Mouse (Mus musculus) CH12.LX (cell line): ENCODE measurements around the gene Gm45208. TPM values are rescaled to one million over a fixed set of nuclear protein-coding genes. Genes with fewer than 3 reads are reported as not detected.

Experiments
- DNase-seq: peaks from one replicate; pipeline ENCODE4 v3.0.0-alpha.2; 2013; ENCODE audit errors: extremely low read depth
- H3K27ac ChIP-seq: 2 replicates; pipeline ENCODE4 v1.5.1; 2012; ENCODE audit warnings: low read depth, mild to moderate bottlenecking, control low read depth, moderate library complexity; ENCODE audit not compliant: insufficient read depth
- H3K27me3 ChIP-seq: replicated peaks from 2 replicates; pipeline ENCODE3; 2012; ENCODE audit warnings: inconsistent platforms
- H3K36me3 ChIP-seq, 2 experiments: replicated peaks in 1 of 2; 2 replicates each; pipeline versions ENCODE3 to v1.6.1; 2012; ENCODE audit warnings: inconsistent platforms in 1 of 2, low read length in 1 of 2, mild to moderate bottlenecking in 1 of 2, mixed read lengths in 1 of 2, moderate library complexity in 1 of 2; ENCODE audit not compliant: control insufficient read depth in 1 of 2, insufficient read depth in 1 of 2
- H3K4me1 ChIP-seq, 2 experiments: 2 replicates each; pipeline ENCODE4 v1.6.1; 2012; ENCODE audit warnings: inconsistent platforms in 1 of 2, moderate library complexity in 1 of 2; ENCODE audit not compliant: insufficient read depth in 2 of 2, control insufficient read depth in 1 of 2
- H3K4me2 ChIP-seq: 2 replicates; pipeline ENCODE4 v1.6.1; 2012; ENCODE audit warnings: low read depth, mild to moderate bottlenecking, control low read depth; ENCODE audit not compliant: poor library complexity, insufficient read depth, severe bottlenecking
- H3K4me3 ChIP-seq, 3 experiments: fragments of 150-350 bp in 1 of 3; sonication (generic) in 1 of 3; replicated peaks in 1 of 3; 2 replicates each; pipeline versions ENCODE3 to v1.5.1; 2011 to 2012; ENCODE audit warnings: low read depth in 2 of 3, low read length in 2 of 3, mild to moderate bottlenecking in 2 of 3, moderate library complexity in 2 of 3, control low read depth in 1 of 3, improper control_type of control experiment in 1 of 3, inconsistent platforms in 1 of 3, mixed read lengths in 1 of 3; ENCODE audit not compliant: poor library complexity in 1 of 3
- H3K79me2 ChIP-seq: replicated peaks from 2 replicates; pipeline ENCODE4 v1.6.1; 2012; ENCODE audit warnings: mild to moderate bottlenecking, moderate library complexity; ENCODE audit not compliant: control insufficient read depth, poor library complexity, insufficient read depth, severe bottlenecking; ENCODE audit errors: extremely low read depth
- H3K9ac ChIP-seq: 2 replicates; pipeline ENCODE4 v1.6.1; 2012; ENCODE audit warnings: low read depth, mild to moderate bottlenecking, control low read depth, moderate library complexity; ENCODE audit not compliant: insufficient read depth
- H3K9me3 ChIP-seq: replicated peaks from 2 replicates; pipeline ENCODE3; 2012; ENCODE audit warnings: low read length, inconsistent platforms, mixed read lengths
- BHLHE40 ChIP-seq: IDR thresholded peaks from 2 replicates; pipeline ENCODE4 v1.6.1; 2011; ENCODE audit warnings: mild to moderate bottlenecking, low read depth, low read length, improper control_type of control experiment
- CHD2 ChIP-seq: IDR thresholded peaks from 2 replicates; pipeline ENCODE4 v1.6.1; 2011; ENCODE audit warnings: low read length, improper control_type of control experiment
- GABPA ChIP-seq: IDR thresholded peaks from 2 replicates; pipeline ENCODE4 v1.6.1; 2012; ENCODE audit warnings: low read depth, low read length, improper control_type of control experiment, inconsistent platforms; ENCODE audit not compliant: insufficient replicate concordance
- IRF4 ChIP-seq: IDR thresholded peaks from 2 replicates; pipeline ENCODE4 v1.6.1; 2014; ENCODE audit warnings: low read depth, mild to moderate bottlenecking, inconsistent platforms, low read length, improper control_type of control experiment
- JUND ChIP-seq: conservative IDR thresholded peaks from 2 replicates; pipeline ENCODE4 v1.6.1; 2011; ENCODE audit warnings: low read depth, low read length, improper control_type of control experiment
- KAT2A ChIP-seq: IDR thresholded peaks from 2 replicates; pipeline ENCODE4 v1.6.1; 2012; ENCODE audit warnings: low read length, improper control_type of control experiment, inconsistent platforms; ENCODE audit not compliant: insufficient replicate concordance
- MAFK ChIP-seq: IDR thresholded peaks from 2 replicates; pipeline ENCODE4 v1.6.1; 2011; ENCODE audit warnings: low read length, improper control_type of control experiment; ENCODE audit not compliant: insufficient replicate concordance
- MEF2A ChIP-seq: IDR thresholded peaks from 2 replicates; pipeline ENCODE4 v1.6.1; 2014; ENCODE audit warnings: low read depth, mild to moderate bottlenecking, inconsistent platforms, low read length, improper control_type of control experiment, borderline replicate concordance
- MXI1 ChIP-seq: IDR thresholded peaks from 2 replicates; pipeline ENCODE4 v1.6.1; 2011; ENCODE audit warnings: mild to moderate bottlenecking, low read depth, low read length, improper control_type of control experiment
- NELFE ChIP-seq: IDR thresholded peaks from 2 replicates; pipeline ENCODE4 v1.6.1; 2011; ENCODE audit warnings: low read depth, low read length, improper control_type of control experiment
- RCOR1 ChIP-seq: conservative IDR thresholded peaks from 2 replicates; pipeline ENCODE4 v1.6.1; 2012; ENCODE audit warnings: low read depth, mild to moderate bottlenecking, inconsistent platforms, low read length, improper control_type of control experiment
- SMC3 ChIP-seq: IDR thresholded peaks from 2 replicates; pipeline ENCODE4 v1.6.1; 2011; ENCODE audit warnings: low read depth, low read length, improper control_type of control experiment
- USF1 ChIP-seq: IDR thresholded peaks from 2 replicates; pipeline ENCODE4 v1.6.1; 2014; ENCODE audit warnings: low read depth, mild to moderate bottlenecking, inconsistent platforms, low read length, improper control_type of control experiment
- ZKSCAN1 ChIP-seq: IDR thresholded peaks from 2 replicates; pipeline ENCODE4 v1.6.1; 2012; ENCODE audit warnings: low read depth, inconsistent platforms, low read length, improper control_type of control experiment, borderline replicate concordance
- dilution Hi-C: fragments of 300-500 bp; cut with MboI; formaldehyde crosslinking; loops from 2 replicates; pipeline ENCODE4 v1.14.3; 2020; ENCODE audit warnings: low sequenced_read_pairs; ENCODE audit not compliant: extremely low pct_unique_long_range_greater_than_20kb, extremely low pct_ligation_motif_present
- in situ Hi-C: fragments of 300-500 bp; cut with MboI; formaldehyde crosslinking; loops from 3 replicates; pipeline ENCODE4 v1.14.3; 2019; ENCODE audit warnings: low sequenced_read_pairs, low pct_ligation_motif_present, low pct_unique_long_range_greater_than_20kb, mixed read lengths
- polyA plus RNA-seq: library from polyadenylated mRNA; unstranded; fragments of >175 nt; gene quantifications from 2 replicates; pipeline ENCODE4 v1.2.1, GENCODE M21; 2012; ENCODE audit warnings: low read depth; ENCODE audit not compliant: insufficient read length
- total RNA-seq, 2 experiments: library from RNA; depleted of rRNA; stranded (reverse); fragments of 300-350 nt in 1 of 2; fragments of >200 nt in 1 of 2; gene quantifications; 2 replicates each; pipeline ENCODE4 v1.2.3; 2012 to 2014

The Gm45208 gene
- total and polyA plus RNA-seq, 3 experiments: 0.47 to 13.0 TPM; not detected in 1

DNA sequence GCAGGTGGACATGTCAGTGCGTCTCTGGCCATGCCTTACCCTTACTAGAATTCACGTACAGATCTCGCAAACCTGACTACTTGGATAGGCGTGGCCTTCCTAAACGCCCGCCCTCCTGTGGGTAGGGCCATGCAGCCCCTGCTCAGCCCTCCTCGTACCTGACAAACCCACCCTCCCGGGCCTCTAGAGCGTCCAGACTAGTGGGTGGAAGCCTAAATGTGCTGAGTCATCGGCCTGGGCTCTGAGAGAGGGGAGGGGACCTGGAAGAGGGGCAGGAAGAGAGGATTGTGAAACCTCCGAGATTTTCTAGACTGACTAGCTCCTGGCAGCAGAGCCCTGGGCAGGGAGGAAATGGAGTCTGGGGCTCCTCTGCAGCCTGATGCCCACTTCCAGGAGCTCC lies 43.7 kb downstream of the Gm45208 start:
- Histone ChIP-seq H3K36me3 (peaks cover 37 to 53% of the 10 kb centered on the region in 2 experiments), H3K4me2 (no peak overlapping the region), H3K4me3 (no peak overlapping the region), H3K27me3 (no peaks in the 10 kb centered on the region), H3K27ac (no peak overlapping the region), H3K9me3 (no peaks in the 10 kb centered on the region), H3K4me1 (peaks cover 2 to 19% of the 10 kb centered on the region in 2 experiments; a peak in 3 of 4 replicates), H3K79me2 (peaks cover 20% of the 10 kb centered on the region), H3K9ac (no peak overlapping the region)
- in situ Hi-C loops: no loop called here
- TF ChIP-seq BHLHE40 (no peak), MAFK (0 out of 2 replicates have a peak, but pooled peaks have one; percentile 5)
- DNase-seq: no peak
- dilution Hi-C loops: no loop called here

DNA sequence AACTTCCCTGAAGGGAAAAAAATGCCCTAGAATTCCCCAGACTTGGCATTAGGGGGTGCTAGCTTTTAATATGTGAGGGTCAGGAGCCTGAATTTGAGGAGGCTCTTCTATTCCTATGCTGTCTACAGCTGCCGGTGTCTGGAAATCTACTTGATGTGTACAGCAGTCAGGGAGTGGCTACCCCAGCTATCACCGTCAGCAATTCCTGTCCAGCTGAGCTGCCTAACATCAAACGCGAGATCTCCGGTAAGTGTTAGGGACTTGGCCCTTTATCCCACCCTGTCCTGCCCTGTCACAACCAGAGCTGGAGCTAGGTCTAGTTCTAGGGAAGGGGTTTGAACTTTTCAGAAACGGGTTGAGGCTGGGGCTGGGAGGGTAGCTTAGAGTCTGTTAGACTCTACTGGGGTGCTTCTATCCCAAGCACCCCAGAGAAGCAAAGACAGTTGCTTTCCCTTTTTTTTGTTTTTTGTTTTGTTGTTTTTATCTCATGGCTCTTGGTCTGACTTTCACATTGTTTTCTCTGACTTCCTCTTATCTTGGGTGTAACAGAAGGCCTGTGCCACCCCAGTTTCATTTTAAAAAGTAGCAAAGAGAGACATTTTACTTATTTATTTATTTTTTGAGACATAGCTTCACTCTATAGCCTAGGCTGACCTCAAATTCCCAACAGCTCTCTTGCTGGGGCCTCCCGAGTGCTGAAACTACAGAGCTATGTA lies 47.4 kb downstream of the Gm45208 start:
- no peaks in the 10 kb centered on the region for H3K27me3 ChIP-seq
- peaks cover 64 to 89% of the 10 kb centered on the region in 2 experiments for H3K36me3 ChIP-seq
- DNase-seq: no peak
- no peak overlapping the region for H3K4me3 ChIP-seq
- H3K4me1 ChIP-seq: peaks cover 2 to 19% of the 10 kb centered on the region in 2 experiments; a peak in 3 of 4 replicates
- TF ChIP-seq BHLHE40 (no peak), CHD2 (no peak), SMC3 (no peak), KAT2A (no peak), IRF4 (no peak), GABPA (no peak), NELFE (no peak), ZKSCAN1 (no peak), JUND (no peak), RCOR1 (no peak), MEF2A (no peak), MXI1 (no peak), USF1 (no peak)
- peaks cover 7% of the 10 kb centered on the region for H3K79me2 ChIP-seq
- no peak overlapping the region for H3K4me2 ChIP-seq
- no peak overlapping the region for H3K27ac ChIP-seq
- in situ Hi-C loops: no loop called here
- dilution Hi-C loops: no loop called here
- H3K9me3 ChIP-seq: no peaks in the 10 kb centered on the region
- no peak overlapping the region for H3K9ac ChIP-seq
